Mouse (Mus musculus) spleen, adult 2 months (tissue): ENCODE results near the gene Tmem242.

Experiments
- CTCF ChIP-seq: fragments of 200-500 bp; IDR thresholded peaks from 2 replicates; pipeline ENCODE4 v1.5.1; 2011; ENCODE audit warnings: mild to moderate bottlenecking, inconsistent platforms; ENCODE audit not compliant: insufficient read depth, insufficient read length, insufficient replicate concordance; ENCODE audit errors: extremely low read depth
- POLR2A ChIP-seq: fragments of 200-500 bp; IDR thresholded peaks from 2 replicates; pipeline ENCODE4 v1.6.1; 2011; ENCODE audit warnings: low read depth, low read length, inconsistent platforms

DNA sequence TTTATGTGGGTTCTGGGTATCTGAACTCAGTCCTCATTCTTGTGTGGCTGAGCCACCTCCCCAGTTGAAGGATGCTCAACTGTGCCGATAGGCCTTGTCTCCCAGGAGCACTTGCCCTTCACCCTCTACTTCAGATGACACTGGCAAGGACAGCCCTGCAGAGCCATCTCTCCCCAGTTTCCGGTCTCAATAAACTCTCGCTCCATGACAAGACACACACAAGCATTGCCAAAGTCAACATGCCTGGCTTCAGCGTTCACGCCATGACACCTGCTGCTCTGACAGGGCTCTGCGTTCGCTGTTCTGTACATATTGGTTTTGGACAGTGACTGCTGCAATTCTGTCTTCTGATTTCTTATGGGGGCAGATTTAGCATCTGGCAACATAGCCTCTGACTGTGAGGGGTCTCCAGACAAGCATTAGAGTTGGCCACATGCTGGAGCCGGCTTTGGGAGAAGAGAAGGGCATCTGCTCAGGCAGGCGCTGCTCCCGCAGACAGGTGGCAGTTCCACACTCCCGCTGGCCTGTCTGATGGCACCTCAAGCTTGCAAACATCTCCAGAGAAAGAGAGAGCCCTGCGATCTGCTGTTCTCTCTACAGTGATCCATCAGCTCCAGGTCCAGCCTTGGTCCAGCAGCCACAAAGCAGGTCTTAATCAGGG is 53.0 kb downstream of the Tmem242 start:
- TF ChIP-seq POLR2A = no peak
- no peak for TF ChIP-seq CTCF
